Mouse (Mus musculus) E14TG2a.4 (cell line): ENCODE results near the gene Slc28a3.

ENCODE experiments used
- CTCF ChIP-seq: conservative IDR thresholded peaks from 2 replicates; pipeline ENCODE4 v1.5.1; 2014; ENCODE audit warnings: low read length
- NANOG ChIP-seq: IDR thresholded peaks from 2 replicates; pipeline ENCODE4 v1.6.1; 2014; ENCODE audit warnings: borderline replicate concordance, low read length, mixed read lengths
- POU5F1 ChIP-seq: IDR thresholded peaks from 2 replicates; pipeline ENCODE4 v1.6.1; 2014; ENCODE audit warnings: low read length, borderline replicate concordance

DNA sequence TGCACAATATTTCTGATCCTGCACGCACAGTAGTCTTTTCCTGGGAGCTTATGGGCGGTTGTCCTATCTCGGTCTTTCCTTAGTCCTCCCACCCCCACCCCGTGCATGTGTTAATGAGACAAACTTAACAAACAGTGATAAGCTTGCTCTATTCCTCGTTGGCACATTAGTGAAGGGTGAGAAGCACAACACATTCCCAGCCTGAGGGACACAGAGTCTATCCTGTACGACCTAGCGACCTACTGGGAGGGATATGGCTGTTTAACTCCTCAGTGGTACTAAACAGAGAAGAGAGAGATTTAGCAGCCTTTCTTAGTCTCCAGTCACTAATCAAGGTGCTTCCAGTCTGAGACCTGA, 86.9 kb downstream of the Slc28a3 start:
- no peak for TF ChIP-seq CTCF
- TF ChIP-seq POU5F1: no peak
- no peak for TF ChIP-seq NANOG
